Mouse (Mus musculus): Measurements from ENCODE around the gene Cinp. TPM values are rescaled to one million over a fixed set of nuclear protein-coding genes. Genes with fewer than 3 reads are reported as not detected.

The Cinp gene
- polyA plus RNA-seq, 1 experiment = 34.8 TPM

- no peak for DNase-seq
- Histone ChIP-seq H3K4me1 (ENCODE audit: control insufficient read depth, insufficient read depth, low read length) (no peaks in the 10 kb centered on the region; the same call in 1 of the 2 replicates), H3K4me3 (replicated peaks; ENCODE audit: extremely low read depth, low read depth, low read length) (no peak overlapping the region)
- TF ChIP-seq CTCF (IDR thresholded peaks at IDR 0.05; ENCODE audit: insufficient read depth, low read length) (no peak), POLR2A (IDR thresholded peaks at IDR 0.05; ENCODE audit: borderline replicate concordance, extremely low read depth, low read depth, low read length) (no peak)
- 87% methylated on average over 2 of the region's 2 CpGs for WGBS
Observed at GRCm38 (mm10) chr12:110903536-110903935, 14.6 kb upstream of the Cinp start.

- TF ChIP-seq CTCF (IDR thresholded peaks at IDR 0.05; ENCODE audit: insufficient read depth, low read length) (no peak), POLR2A (IDR thresholded peaks at IDR 0.05; ENCODE audit: borderline replicate concordance, extremely low read depth, low read depth, low read length) (no peak)
- Histone ChIP-seq H3K4me3 (replicated peaks; ENCODE audit: extremely low read depth, low read depth, low read length) (no peak overlapping the region), H3K4me1 (ENCODE audit: control insufficient read depth, insufficient read depth, low read length) (no peaks in the 10 kb centered on the region; the same call in 1 of the 2 replicates)
- WGBS = 56% methylated on average over 4 of the region's 4 CpGs
- DNase-seq = no peak
Observed at GRCm38 (mm10) chr12:110902106-110902505, 13.2 kb upstream of the Cinp start.

GRCm38 (mm10) chr12:110891887-110892286, 2.9 kb upstream of the Cinp start:
- TF ChIP-seq CTCF (IDR thresholded peaks at IDR 0.05; ENCODE audit: insufficient read depth, low read length) = no peak
- TF ChIP-seq POLR2A (IDR thresholded peaks at IDR 0.05; ENCODE audit: borderline replicate concordance, extremely low read depth, low read depth, low read length) = no peak
- DNase-seq = no peak
- Histone ChIP-seq H3K4me1 (ENCODE audit: control insufficient read depth, insufficient read depth, low read length) (peaks cover 8% of the 10 kb centered on the region; the same call in 1 of the 2 replicates), H3K4me3 (replicated peaks; ENCODE audit: extremely low read depth, low read depth, low read length) (no peak overlapping the region)
- 72% methylated on average over 1 of the region's 1 CpGs for WGBS

- Histone ChIP-seq H3K4me3 (replicated peaks; ENCODE audit: extremely low read depth, low read depth, low read length) (peak overlapping the region; percentile 65), H3K4me1 (ENCODE audit: control insufficient read depth, insufficient read depth, low read length) (peaks cover 8% of the 10 kb centered on the region; the same call in 1 of the 2 replicates)
- no peak for DNase-seq
- under 1% methylated on average over 25 of the region's 25 CpGs for WGBS
- no peak for TF ChIP-seq CTCF (IDR thresholded peaks at IDR 0.05; ENCODE audit: insufficient read depth, low read length)
- no peak for TF ChIP-seq POLR2A (IDR thresholded peaks at IDR 0.05; ENCODE audit: borderline replicate concordance, extremely low read depth, low read depth, low read length)
Observed at GRCm38 (mm10) chr12:110888606-110889005, 339 bp downstream of the Cinp start.

GRCm38 (mm10) chr12:110888106-110888505, 839 bp downstream of the Cinp start:
- peaks cover 8% of the 10 kb centered on the region; the same call in 1 of the 2 replicates for H3K4me1 ChIP-seq (ENCODE audit: control insufficient read depth, insufficient read depth, low read length)
- DNase-seq = no peak
- peak overlapping the region; percentile 65 for H3K4me3 ChIP-seq (replicated peaks; ENCODE audit: extremely low read depth, low read depth, low read length)
- TF ChIP-seq CTCF (IDR thresholded peaks at IDR 0.05; ENCODE audit: insufficient read depth, low read length) (no peak), POLR2A (IDR thresholded peaks at IDR 0.05; ENCODE audit: borderline replicate concordance, extremely low read depth, low read depth, low read length) (no peak)
- 22% methylated on average over 12 of the region's 12 CpGs for WGBS

- 96% methylated on average over 2 of the region's 2 CpGs for WGBS
- Histone ChIP-seq H3K4me1 (ENCODE audit: control insufficient read depth, insufficient read depth, low read length) (peaks cover 8% of the 10 kb centered on the region; the same call in 1 of the 2 replicates), H3K4me3 (replicated peaks; ENCODE audit: extremely low read depth, low read depth, low read length) (no peak overlapping the region)
- TF ChIP-seq CTCF (IDR thresholded peaks at IDR 0.05; ENCODE audit: insufficient read depth, low read length) (no peak), POLR2A (IDR thresholded peaks at IDR 0.05; ENCODE audit: borderline replicate concordance, extremely low read depth, low read depth, low read length) (no peak)
- DNase-seq = no peak
Observed at GRCm38 (mm10) chr12:110885251-110885650, 3.7 kb downstream of the Cinp start.

- DNase-seq = no peak
- TF ChIP-seq CTCF (IDR thresholded peaks at IDR 0.05; ENCODE audit: insufficient read depth, low read length) (peak; percentile 20; the same call in 1 of the 2 replicates), POLR2A (IDR thresholded peaks at IDR 0.05; ENCODE audit: borderline replicate concordance, extremely low read depth, low read depth, low read length) (no peak)
- 85% methylated on average over 7 of the region's 7 CpGs for WGBS
- H3K4me3 ChIP-seq (replicated peaks; ENCODE audit: extremely low read depth, low read depth, low read length) = no peak overlapping the region
- no peaks in the 10 kb centered on the region for H3K4me1 ChIP-seq (ENCODE audit: control insufficient read depth, insufficient read depth, low read length)
Observed at GRCm38 (mm10) chr12:110882291-110882690, 6.7 kb downstream of the Cinp start.

GRCm38 (mm10) chr12:110875351-110875750, 13.6 kb downstream of the Cinp start:
- WGBS = 86% methylated on average over 2 of the region's 2 CpGs
- no peak overlapping the region for H3K4me3 ChIP-seq (replicated peaks; ENCODE audit: extremely low read depth, low read depth, low read length)
- no peaks in the 10 kb centered on the region for H3K4me1 ChIP-seq (ENCODE audit: control insufficient read depth, insufficient read depth, low read length)
- no peak for DNase-seq
- TF ChIP-seq CTCF (IDR thresholded peaks at IDR 0.05; ENCODE audit: insufficient read depth, low read length) (no peak), POLR2A (IDR thresholded peaks at IDR 0.05; ENCODE audit: borderline replicate concordance, extremely low read depth, low read depth, low read length) (no peak)

- TF ChIP-seq CTCF (IDR thresholded peaks at IDR 0.05; ENCODE audit: insufficient read depth, low read length) (no peak), POLR2A (IDR thresholded peaks at IDR 0.05; ENCODE audit: borderline replicate concordance, extremely low read depth, low read depth, low read length) (no peak)
- DNase-seq = no peak
- H3K4me1 ChIP-seq (ENCODE audit: control insufficient read depth, insufficient read depth, low read length) = no peaks in the 10 kb centered on the region
- no peak overlapping the region for H3K4me3 ChIP-seq (replicated peaks; ENCODE audit: extremely low read depth, low read depth, low read length)
- 86% methylated on average over 5 of the region's 5 CpGs for WGBS
Observed at GRCm38 (mm10) chr12:110871247-110871646, 17.7 kb downstream of the Cinp start.

GRCm38 (mm10) chr12:110870107-110870506, 18.8 kb downstream of the Cinp start:
- no peak for TF ChIP-seq POLR2A (IDR thresholded peaks at IDR 0.05; ENCODE audit: borderline replicate concordance, extremely low read depth, low read depth, low read length)
- TF ChIP-seq CTCF (IDR thresholded peaks at IDR 0.05; ENCODE audit: insufficient read depth, low read length) = no peak
- Histone ChIP-seq H3K4me1 (ENCODE audit: control insufficient read depth, insufficient read depth, low read length) (no peaks in the 10 kb centered on the region), H3K4me3 (replicated peaks; ENCODE audit: extremely low read depth, low read depth, low read length) (no peak overlapping the region)
- DNase-seq = no peak
- WGBS = 90% methylated on average over 4 of the region's 4 CpGs

Data from lung, adult 2 months (tissue).